Mouse (Mus musculus) urinary bladder, postnatal 36 days (tissue): ENCODE data around the gene Cryba4.

ENCODE experiments used
- DNase-seq, 2 experiments: peaks; one replicate each; pipeline ENCODE4 v3.0.0; 2022; ENCODE audit warnings: low spot score in 2 of 2, mixed read lengths in 1 of 2

Gene Cryba4

DNA sequence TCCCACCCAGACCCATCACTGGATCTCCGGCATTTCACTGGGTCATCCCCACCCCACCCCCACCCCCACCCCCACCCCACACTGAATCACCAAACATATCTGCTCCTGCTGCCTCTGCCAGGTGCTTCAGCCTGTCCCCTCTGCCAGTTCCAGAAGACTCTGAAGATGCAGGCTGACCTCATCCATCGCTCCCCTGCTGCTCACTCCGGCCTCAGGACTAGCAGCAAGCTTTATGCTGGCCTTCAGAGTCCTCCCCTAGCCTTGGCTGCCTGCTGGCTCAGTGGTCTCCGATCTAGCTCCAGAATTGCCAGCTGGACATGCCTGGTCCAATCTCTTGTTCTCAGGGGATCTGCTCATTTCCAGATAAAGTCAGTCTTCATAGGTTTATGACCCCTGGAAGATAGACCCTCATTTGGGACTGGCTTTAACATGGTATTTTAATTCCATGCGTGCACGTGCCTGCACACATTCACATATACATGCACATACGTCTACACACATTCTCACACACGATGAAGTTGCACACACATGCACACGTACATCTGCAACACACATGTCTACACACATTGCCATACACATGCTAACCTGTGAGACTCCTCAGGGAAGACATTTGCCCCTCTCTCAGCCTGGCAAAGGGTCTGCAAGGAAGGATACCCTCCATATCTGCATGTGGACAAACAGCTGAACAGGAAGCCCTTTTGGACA is 14.3 kb downstream of the Cryba4 start:
- no peak for DNase-seq

DNA sequence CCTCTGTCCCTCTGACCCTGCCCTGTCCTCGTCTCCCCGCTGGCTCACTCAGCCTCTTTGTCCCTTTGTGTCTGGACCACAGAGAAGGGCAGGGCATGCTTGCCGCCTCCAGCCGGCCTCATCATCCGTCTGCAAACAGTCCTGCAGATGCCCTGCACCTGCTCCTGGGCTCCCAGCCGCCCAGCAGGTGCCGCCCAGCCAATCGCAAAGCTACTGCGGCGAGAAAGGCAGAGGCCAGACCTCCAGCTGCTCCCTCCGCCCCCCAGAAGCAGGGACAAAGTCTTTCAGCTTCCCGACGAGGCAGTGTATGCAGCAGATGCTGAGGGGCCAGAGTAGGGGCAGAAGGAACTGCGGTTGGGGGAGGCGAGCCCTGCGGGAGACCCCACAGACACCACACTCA is 14.9 kb downstream of the Cryba4 start:
- no peak for DNase-seq

DNA sequence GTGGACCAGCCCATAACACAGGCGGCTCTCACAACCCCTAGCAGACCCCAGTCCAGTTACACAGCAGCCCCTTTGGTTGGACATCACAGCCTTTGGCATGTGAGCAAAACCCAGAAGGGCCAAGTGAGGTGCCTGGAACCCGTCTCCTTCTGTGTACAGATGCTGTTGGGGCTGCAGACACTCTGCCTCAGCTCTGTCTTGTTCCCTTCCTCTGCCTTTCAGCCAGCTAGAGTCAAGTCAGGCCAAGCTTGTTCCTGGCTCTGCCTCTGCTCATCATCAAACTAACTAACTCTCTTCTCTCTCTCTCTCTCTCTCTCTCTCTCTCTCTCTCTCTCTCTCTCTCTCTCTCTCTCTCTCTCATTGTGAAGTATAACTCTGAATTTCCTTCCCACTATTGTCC is 15.7 kb downstream of the Cryba4 start:
- no peak for DNase-seq

DNA sequence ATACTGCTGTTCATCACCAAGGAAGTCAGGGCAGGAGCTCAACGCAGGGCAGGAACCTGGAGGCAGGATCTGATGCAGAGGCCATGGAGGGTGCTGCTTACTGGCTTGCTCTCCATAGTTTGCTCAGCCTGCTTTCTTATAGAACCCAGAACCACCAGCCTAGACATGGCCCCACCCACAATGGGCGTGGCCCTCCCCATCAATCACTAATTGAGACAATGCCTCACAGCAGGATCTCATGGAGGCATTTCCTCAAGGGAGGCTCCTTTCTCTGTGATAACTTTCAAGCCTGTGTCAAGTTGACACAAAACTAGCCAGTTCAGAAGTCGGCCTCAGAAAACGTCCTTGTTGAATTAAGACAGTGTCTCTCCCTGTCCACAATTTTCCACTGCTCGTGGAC is 16.5 kb downstream of the Cryba4 start:
- no peak for DNase-seq

DNA sequence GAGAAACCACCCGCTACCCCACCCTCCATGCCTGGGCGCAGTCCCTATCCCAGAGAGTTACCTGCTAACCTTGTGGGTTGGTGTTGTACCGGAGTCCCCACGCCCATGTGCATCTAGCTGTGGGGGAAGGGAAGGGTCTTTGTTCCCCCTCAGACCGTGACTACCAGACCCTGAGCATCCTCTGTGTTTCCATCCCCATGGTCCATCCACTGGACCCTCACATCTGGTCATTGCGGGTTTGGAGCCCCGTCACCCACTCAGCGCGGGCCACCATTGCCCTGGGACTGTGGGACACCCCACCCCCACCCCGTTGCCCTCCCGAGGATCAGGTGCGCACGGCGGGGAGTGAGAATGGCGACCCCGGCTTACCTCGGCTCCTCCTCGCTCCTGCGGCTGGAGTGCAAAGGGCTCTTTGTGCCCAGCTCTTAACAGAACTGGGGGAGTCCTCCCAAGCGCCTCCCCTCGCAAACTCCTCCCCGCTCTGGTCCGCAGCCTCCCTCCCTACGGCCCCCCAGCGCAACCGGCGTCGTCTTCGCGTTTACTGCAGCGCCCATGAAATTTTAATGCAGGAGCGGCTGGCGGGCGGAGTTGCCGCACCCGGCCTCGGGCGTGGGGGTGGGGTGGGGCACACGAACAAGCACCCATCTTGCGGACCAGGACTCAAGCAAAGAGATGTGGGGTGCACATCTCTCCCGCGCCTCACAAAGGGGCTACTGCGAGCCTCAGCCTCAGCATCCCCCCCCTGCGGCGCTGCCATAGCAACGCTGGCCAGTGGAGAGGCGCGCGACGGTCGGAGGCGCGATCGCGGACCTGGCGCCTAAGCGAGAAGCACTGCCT is 23.9 kb downstream of the Cryba4 start:
- no peak for DNase-seq

DNA sequence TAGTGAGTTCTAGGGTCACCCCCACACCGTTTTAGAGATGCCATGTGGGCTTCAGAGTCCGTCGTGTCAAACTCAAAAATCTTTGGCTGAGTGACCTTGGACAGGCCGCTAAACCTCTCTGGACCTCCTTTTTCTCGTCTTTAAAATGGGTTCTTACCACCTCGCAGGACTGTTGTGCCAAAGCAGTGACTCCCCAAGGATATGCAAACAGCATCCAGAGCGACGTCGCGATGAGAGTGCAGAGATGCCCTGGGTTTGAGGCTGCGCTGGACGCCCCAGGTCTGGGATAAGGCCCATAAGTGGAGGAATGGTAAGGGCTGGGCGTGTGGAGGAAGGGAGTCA is 24.4 kb downstream of the Cryba4 start:
- no peak for DNase-seq

DNA sequence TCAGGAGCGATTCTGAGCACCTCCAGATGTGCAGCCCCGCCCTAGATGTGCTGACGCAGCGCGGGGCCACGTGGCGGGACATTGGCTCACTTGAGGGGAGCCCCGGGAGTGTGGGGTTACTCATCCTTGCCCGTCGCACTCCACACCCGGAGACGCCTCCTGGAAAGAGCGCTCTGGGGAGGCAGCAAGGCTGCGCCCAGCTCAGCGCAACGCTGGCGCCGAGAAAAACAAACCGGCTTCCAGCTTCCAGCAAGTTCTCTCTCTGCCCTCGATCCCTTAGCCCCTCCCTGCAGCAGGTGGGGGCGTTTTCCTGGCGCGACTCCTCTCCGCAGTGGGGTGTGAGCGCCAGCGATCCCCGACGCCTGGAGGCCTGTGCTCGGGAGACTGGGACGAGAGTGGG is 25.0 kb downstream of the Cryba4 start:
- peak in 1 of 2 experiments; percentile 21 for DNase-seq

DNA sequence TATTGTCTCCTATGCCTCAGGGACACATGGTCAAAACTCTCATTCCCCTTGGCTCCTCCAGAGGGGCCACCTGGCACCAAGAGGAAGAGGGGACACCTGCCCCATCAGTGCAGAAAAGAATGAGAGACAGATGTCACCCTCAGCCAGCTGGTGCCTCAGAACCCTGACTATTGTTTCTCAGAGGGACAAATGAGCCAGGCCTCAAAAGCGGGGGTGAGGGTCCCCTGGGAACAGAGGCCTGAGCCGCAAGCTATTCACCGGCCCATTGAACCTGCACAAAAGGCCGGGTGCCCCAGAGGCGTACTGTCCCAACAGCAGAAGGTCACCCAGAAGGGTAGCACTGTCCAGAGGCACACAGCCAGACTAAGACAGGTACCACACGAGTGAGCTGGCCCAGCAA is 26.7 kb downstream of the Cryba4 start:
- no peak for DNase-seq

DNA sequence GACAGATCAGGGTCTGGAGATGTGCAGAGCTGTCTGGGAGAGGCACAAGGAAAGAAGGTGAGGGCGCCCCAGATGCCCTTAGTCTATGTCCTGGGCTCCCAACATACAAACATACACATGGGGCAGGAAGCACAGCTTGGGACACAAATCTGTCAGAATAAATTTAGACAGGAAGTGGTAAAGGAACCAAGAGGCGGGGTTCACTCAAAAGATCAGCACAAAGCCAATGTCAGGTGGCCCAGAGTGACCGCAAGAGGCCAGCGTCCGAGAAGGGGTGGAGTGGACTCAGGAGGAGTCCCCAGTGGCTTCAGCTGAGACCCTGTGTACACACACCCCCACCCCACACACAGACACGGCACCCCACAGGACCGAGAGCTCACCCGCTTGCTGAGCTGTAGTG is 32.1 kb downstream of the Cryba4 start:
- no peak for DNase-seq

DNA sequence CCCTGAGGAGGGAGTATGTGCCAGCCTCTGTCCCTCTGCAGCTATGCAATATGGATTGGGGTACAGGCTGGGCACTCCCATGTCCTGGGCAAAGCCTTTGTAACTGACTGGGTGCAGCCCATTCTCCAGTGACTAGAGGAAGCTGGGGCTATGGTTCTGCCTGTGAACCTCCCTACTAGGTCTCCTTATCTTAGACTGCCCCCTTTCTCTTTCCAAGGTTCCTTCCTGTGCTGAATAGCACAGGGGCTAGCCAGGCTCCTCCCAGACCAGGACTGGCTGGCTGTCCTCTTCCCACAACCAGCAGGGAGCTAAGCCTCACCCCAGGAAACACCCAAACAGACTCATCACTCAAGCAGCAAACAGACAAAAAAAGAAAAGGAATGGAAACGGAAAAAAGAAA is 32.9 kb downstream of the Cryba4 start:
- DNase-seq = no peak

DNA sequence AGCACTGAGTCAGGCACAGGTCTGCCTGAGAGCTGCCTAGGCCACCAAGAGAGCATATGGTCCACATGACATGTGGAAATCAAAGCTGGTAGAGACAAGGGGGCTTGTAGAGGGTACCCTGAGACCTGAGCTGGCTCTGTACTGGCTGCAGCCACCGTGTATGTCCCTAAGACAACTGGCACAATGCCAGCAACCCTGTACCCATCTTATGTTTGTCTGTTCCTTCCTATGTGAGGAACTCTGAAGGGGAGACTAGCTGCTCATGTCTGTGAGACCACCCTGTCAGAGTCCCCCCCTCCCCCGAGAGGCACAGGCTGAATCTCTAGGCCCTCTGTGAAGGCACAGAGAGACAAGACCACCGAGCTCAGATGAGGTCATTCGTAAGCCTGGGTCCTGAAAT is 33.6 kb downstream of the Cryba4 start:
- DNase-seq = no peak

DNA sequence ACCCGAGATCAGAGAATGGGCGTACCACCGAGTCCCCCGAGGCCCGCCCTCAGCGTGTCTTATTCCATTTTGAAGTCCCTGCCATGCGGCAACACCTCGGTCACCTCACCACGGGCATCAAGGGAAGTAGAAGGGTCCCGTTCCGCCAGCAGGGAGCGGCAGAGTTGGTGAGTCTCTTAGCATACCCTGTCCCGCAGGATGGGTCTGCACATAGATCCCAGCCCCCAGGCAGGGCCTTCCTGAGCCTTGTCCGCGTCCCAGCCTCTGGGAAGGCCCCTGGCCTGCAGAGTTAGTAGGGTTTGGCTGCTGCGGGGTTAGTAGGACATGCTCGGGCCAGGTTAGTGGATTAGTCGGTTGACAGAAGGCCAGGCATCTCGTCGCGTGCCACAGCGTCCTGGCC is 35.3 kb downstream of the Cryba4 start:
- DNase-seq = no peak

DNA sequence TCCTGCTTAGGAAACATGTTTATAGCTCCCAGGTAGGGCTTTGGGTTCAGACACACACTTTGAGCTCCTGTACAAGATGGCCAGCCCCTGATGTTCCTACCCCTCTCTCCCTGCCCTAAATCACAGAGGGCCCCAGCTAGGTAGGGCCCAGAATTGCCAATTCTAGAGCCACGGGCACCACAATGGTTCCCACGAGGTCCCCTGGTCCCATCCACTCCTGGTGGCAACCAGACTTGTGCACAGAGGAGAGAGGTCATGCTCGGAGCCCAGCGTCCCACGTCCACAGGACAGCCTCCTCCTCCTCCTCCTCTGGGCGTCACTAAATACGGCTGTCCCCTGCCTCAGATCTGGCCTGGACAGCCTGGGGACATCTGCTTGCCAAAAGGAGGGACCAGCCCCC is 36.0 kb downstream of the Cryba4 start:
- no peak for DNase-seq

DNA sequence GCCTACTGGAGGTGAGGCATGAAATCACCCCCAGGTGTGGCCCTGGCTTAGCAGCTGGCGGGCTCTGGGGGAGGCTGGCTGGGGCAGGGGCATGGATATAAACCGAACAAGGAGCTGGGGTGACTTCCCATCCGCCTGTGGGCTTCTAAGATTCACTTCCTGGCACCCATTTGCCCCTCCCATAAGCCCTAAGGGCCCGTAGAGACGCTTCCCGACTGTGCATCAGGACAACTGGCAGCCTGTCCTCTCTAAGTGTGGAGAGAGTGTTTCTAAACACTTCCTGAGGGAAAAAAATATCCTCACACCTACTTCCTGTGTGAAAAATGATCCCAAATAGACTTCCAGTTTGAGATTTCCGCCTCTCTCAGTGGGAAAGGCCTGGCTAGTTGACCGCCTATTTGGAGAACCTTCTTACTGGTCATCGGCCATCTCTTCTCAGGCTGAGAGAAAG is 36.5 kb downstream of the Cryba4 start:
- DNase-seq = no peak

DNA sequence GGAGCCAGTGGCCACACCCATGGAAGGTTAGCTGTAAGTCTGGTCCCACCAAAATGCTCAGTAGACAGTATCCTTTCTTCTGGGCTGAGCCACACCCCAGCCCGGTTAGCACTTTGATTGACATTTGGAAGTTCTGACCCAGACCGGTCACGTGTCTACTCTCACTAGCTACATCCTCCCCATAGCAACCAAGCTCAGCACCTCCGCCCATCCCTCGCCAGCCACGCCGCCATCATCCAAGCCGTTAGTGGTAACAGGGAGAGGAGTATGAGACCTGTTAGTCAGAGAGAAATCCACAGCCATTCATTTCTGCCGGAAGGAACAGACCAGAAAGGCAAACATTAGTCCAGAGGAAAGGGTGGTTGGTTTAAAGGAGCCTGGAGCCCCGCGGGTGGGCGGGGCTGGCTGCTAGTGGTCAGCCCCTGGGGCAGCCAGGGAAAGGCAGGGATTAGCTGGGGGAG is 37.0 kb downstream of the Cryba4 start:
- no peak for DNase-seq

DNA sequence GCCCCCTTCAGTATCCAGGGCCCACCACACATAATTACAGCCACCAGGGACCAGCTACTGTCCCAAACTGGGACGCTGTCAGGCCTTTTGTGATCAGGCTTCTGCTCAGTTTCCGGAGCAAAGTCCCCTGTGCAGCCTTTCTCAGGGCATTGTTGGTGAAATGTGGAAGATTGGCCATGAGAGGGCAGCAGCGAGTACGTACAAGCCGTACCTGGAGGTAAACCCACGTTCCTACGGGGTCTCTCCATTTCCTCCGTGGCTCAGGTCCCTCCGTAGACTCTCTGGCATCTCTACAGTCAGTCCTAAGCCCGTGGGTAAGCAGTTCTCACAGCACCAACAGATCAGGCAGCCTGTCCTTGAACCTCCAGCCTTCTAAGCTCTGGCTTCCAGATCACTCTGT is 37.9 kb downstream of the Cryba4 start:
- no peak for DNase-seq

DNA sequence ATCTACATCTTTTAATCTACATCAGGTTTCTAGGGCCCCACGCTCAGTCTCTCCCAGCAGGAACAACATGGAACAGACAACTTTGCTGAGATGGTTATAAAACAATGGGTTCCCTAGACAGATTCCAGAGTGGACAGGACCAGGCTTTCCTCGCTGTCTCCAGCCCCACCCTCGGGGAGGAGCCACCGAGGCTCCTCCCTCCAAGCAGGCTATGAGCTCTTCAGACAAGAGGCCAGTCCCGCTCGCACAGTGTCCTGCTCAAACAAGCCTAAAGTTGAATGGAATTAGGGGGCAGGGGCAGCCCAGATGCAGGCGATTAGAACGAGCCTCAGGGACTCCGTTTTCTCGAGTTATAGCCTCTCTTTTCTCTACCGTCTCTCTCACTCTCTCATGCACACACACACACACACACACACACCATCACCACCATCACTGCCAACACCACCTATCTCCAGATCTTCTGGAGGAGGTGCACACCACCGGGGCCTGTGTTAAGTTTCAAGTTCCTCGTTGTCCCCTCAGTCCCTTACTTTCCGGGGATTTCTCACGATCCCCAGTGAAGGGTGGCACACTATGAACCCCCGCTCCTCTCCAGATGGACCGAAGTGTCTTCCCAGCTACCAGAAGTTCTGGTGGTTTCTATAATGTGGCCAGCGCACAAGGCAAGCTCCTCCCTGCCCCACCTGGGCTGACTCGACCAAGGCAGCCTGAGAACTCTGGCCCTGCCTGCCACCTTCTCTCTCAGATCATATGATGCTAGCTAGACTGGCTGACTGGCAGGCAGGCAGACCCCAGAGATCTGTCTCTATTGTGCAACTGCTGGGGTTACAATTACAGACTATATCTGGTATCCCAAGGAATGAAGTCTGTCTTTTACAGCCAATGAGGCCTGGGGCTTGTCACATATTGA is 38.7 kb downstream of the Cryba4 start:
- no peak for DNase-seq

DNA sequence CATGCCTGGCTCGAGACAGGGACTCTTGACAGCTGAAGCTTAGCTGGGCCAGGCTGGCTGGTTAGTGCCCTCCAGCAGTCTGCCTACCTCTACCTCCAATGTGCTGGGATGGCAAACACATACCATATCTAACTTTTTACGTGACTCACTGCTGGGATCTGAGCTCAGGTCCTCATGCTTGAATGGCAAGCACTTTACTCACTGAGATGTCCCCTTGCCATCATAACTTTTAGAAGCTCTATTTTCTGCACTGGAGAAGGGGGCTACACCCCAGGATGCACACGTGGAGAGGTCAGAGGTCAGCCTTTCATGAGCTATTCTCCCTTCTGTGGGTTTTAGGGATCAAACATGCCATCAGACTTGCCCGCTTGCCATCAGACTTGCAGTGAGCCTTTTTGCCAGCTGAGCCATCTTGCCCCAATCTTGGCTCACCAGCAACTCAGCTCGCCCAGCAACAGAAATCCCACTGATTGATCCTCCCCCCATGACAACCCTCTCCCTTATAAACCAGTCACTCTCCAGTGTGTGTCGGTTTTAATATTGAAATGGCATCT is 39.5 kb downstream of the Cryba4 start:
- no peak for DNase-seq

DNA sequence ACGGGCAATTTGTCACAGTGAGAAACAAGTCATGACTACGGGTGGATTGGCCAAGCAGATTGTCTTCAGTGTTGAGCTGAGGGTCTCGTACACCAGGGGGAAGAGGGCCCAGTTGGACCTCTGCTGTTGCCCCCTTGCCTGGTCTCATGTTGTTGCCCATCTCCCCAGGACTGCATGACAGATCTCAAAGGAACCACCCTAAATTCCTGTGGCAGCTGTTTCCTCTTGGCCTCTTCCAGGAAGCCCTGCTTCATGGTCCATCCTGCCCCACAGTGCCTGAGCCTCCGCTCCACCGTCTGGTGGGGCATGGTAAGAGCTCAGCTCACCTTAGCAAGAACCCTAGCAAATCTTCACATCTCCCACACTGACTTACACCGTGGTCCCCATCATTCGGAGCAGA is 40.4 kb downstream of the Cryba4 start:
- no peak for DNase-seq

DNA sequence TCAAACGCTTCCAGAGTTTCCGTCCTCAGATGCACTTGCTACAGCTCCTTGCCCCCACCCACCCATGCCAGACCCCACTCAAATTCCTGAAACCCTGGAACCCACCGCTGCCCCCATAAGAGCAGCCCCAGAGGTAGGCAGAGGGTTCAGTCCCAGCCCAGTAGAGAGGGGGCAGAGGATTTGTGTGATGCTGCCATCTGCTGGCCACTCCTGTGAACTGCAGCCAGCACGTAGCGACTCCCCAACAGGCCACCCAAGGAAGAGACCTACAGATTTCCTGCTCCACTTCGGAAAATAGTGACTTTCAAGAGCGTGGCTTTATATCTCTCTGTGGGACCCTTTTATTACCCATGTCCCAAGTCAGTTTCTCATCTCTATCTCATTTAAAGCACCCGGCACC is 42.2 kb downstream of the Cryba4 start:
- DNase-seq = peak in 1 of 2 experiments; percentile 35

DNA sequence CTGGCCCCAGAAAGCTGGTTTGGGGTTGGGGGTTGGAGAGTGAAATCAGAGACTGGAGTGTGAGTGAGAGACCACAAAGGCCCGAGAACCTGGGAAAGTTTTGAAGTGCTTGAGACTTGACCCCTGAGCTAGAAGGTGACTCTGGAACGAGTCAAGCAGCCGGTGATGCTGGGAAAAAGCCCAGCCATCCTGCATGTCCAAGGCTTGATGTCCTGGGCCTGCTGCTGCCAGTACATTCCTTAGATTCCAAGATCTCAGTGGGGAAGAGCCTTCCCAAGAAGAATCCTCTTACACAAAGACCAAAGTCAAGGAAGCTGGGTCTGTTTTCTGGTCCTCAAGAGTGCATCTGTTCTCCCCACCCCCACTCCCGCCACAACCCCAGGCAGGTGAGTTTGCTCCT is 44.0 kb downstream of the Cryba4 start:
- DNase-seq = no peak
